Mouse (Mus musculus): ENCODE results near the gene Gm17190.

DNA sequence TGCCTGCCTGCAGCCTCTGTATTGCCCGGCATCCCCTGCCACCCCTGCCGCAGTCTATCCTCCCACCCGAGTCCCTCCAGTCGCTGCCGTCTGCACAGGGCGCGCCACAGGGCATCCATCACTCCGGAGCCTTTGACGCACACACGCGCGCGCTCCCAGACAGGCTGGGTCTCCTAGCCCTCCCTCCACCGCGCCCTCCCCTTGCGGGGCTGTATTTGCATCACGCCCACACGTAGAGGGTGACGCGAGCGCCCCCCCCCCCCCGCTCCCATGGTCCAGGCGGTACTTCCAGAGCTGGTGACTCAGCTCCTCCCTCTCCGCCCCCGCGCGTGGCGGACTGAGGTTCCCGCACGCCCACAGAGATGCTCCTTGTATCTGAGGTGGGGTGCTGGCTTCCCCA is 49.2 kb downstream of the Gm17190 start:
- TF ChIP-seq CTCF (IDR thresholded peaks at IDR 0.05; ENCODE audit: low read depth) (no peak), EP300 (optimal IDR thresholded peaks at IDR 0.05) (no peak)
